Mouse (Mus musculus) stomach, adult 2 months (tissue): ENCODE data around the gene Olfr25. TPM values are rescaled to one million over a fixed set of nuclear protein-coding genes. Genes with fewer than 3 reads are reported as not detected.

Experiments
- polyA plus RNA-seq: library from polyadenylated mRNA; depleted of rRNA; stranded (reverse); fragments of >200 nt; gene quantifications from 2 replicates; pipeline ENCODE4 v1.2.3, GENCODE M21; 2012; rRNA removed

The Olfr25 gene
- not detected in 2 replicates for polyA plus RNA-seq

GRCm38 (mm10) chr9:38328760-38329159, at the start of gene Olfr25:
Olfr25 (plus strand) TSS chr9:38329060.

GRCm38 (mm10) chr9:38290807-38291206, 38.1 kb upstream of the Olfr25 start, which contains the start of gene Olfr896-ps1:
Olfr896-ps1 (plus strand) TSS chr9:38291107.

GRCm38 (mm10) chr9:38348111-38348510, 19.3 kb downstream of the Olfr25 start, which contains the start of gene Olfr898:
Olfr898 (plus strand) TSS chr9:38348411.

GRCm38 (mm10) chr9:38366596-38366995, 37.7 kb downstream of the Olfr25 start, which contains the start of gene Olfr250:
Olfr250 (plus strand) TSS chr9:38366896.

GRCm38 (mm10) chr9:38376786-38377185, 47.9 kb downstream of the Olfr25 start, which contains the start of gene Olfr251:
Olfr251 (plus strand) TSS chr9:38377086.

Other genes with a start within 250 kb of the Olfr25 start
- gene Olfr887, start 245.0 kb upstream of the Olfr25 start, polyA plus RNA-seq = not detected in 2 replicates
- gene Olfr888, start 220.9 kb upstream of the Olfr25 start, polyA plus RNA-seq = not detected in 2 replicates
- gene Olfr889, start 213.9 kb upstream of the Olfr25 start, polyA plus RNA-seq = not detected in 2 replicates
- not detected in 2 replicates for gene Olfr890, start 186.5 kb upstream of the Olfr25 start, polyA plus RNA-seq
- not detected in 2 replicates for gene Olfr891, start 148.2 kb upstream of the Olfr25 start, polyA plus RNA-seq
- gene Olfr893, start 120.7 kb upstream of the Olfr25 start, polyA plus RNA-seq = not detected in 2 replicates
- not detected in 2 replicates for gene Olfr894, start 111.0 kb upstream of the Olfr25 start, polyA plus RNA-seq
- gene Olfr143, start 76.3 kb upstream of the Olfr25 start, polyA plus RNA-seq = not detected in 2 replicates
- not detected in 2 replicates for gene Olfr895, start 61.2 kb upstream of the Olfr25 start, polyA plus RNA-seq
- gene Olfr896-ps1, start 38.0 kb upstream of the Olfr25 start, polyA plus RNA-seq = not detected in 2 replicates
- not detected in 2 replicates for gene Olfr898, start 19.4 kb downstream of the Olfr25 start, polyA plus RNA-seq
- not detected in 2 replicates for gene Olfr250, start 37.8 kb downstream of the Olfr25 start, polyA plus RNA-seq
- not detected in 2 replicates for gene Olfr251, start 48.0 kb downstream of the Olfr25 start, polyA plus RNA-seq
- not detected in 2 replicates for gene Olfr147, start 72.6 kb downstream of the Olfr25 start, polyA plus RNA-seq
- not detected in 2 replicates for gene Olfr901, start 100.4 kb downstream of the Olfr25 start, polyA plus RNA-seq
- gene Olfr902, start 118.6 kb downstream of the Olfr25 start, polyA plus RNA-seq = not detected in 2 replicates
- not detected in 2 replicates for gene Olfr904, start 134.1 kb downstream of the Olfr25 start, polyA plus RNA-seq
- gene Olfr905, start 142.0 kb downstream of the Olfr25 start, polyA plus RNA-seq = not detected in 2 replicates
- gene Olfr906, start 158.0 kb downstream of the Olfr25 start, polyA plus RNA-seq = not detected in 2 replicates
- gene Olfr907, start 166.7 kb downstream of the Olfr25 start, polyA plus RNA-seq = not detected in 2 replicates
- not detected in 2 replicates for gene Olfr911-ps1, start 192.5 kb downstream of the Olfr25 start, polyA plus RNA-seq
- not detected in 2 replicates for gene Olfr910, start 208.8 kb downstream of the Olfr25 start, polyA plus RNA-seq